Mouse (Mus musculus): Measurements from ENCODE around the gene Lsm7. TPM values are rescaled to one million over a fixed set of nuclear protein-coding genes. Genes with fewer than 3 reads are reported as not detected.

Lsm7 gene
- total RNA-seq, 2 experiments from 2014 or later, result 51.6 to 53.3 TPM

GRCm38 (mm10) chr10:80814800-80815199 lies 40.2 kb downstream of the Lsm7 start:
- Histone ChIP-seq H3K4me3 (no peak overlapping the region), H3K27ac (no peak overlapping the region)
- no peak for DNase-seq (ENCODE audit: low spot score in 2 of 2)
- peak; percentile 55 for TF ChIP-seq CTCF (conservative IDR thresholded peaks at IDR 0.05)

- no peak for TF ChIP-seq CTCF (conservative IDR thresholded peaks at IDR 0.05)
- H3K4me3 ChIP-seq, result no peak within 1 kb of the TSS
- no peak within 1 kb of the TSS for H3K27ac ChIP-seq
- no peak for DNase-seq (ENCODE audit: low spot score in 2 of 2)
Measured at GRCm38 (mm10) chr10:80813366-80813765, 41.6 kb downstream of the Lsm7 start, which contains the start of gene Jsrp1. Gene Jsrp1, minus strand, starts transcription at chr10:80813498.

- H3K4me3 ChIP-seq, result no peak overlapping the region
- TF ChIP-seq CTCF (conservative IDR thresholded peaks at IDR 0.05), result no peak
- H3K27ac ChIP-seq, result no peak overlapping the region
- no peak for DNase-seq (ENCODE audit: low spot score in 2 of 2)
Measured at GRCm38 (mm10) chr10:80812391-80813041, 42.5 kb downstream of the Lsm7 start.

GRCm38 (mm10) chr10:80810084-80810483 lies 44.9 kb downstream of the Lsm7 start:
- TF ChIP-seq CTCF (conservative IDR thresholded peaks at IDR 0.05), result no peak
- DNase-seq (ENCODE audit: low spot score in 2 of 2), result no peak
- Histone ChIP-seq H3K27ac (peak overlapping the region; percentile 28; the same call in 1 of the 2 replicates), H3K4me3 (no peak overlapping the region)

GRCm38 (mm10) chr10:80808985-80809632 lies 45.9 kb downstream of the Lsm7 start:
- DNase-seq (ENCODE audit: low spot score in 2 of 2), result no peak
- TF ChIP-seq CTCF (conservative IDR thresholded peaks at IDR 0.05), result no peak
- Histone ChIP-seq H3K27ac (peak overlapping the region; percentile 95), H3K4me3 (peak overlapping the region; percentile 20; the same call in 1 of the 2 replicates)

- peak overlapping the region; percentile 95 for H3K27ac ChIP-seq
- DNase-seq (ENCODE audit: low spot score in 2 of 2), result no peak
- peak overlapping the region; percentile 20; the same call in 1 of the 2 replicates for H3K4me3 ChIP-seq
- no peak for TF ChIP-seq CTCF (conservative IDR thresholded peaks at IDR 0.05)
Measured at GRCm38 (mm10) chr10:80808099-80808984, 46.7 kb downstream of the Lsm7 start.

GRCm38 (mm10) chr10:80807057-80807627 lies 47.9 kb downstream of the Lsm7 start:
- TF ChIP-seq CTCF (conservative IDR thresholded peaks at IDR 0.05), result no peak
- peak; percentile 78 to 88 for DNase-seq (ENCODE audit: low spot score in 2 of 2)
- peak overlapping the region; percentile 58 for H3K4me3 ChIP-seq
- peak overlapping the region; percentile 95 for H3K27ac ChIP-seq

- H3K27ac ChIP-seq, result peak overlapping the region; percentile 95
- no peak for DNase-seq (ENCODE audit: low spot score in 2 of 2)
- H3K4me3 ChIP-seq, result peak overlapping the region; percentile 58
- no peak for TF ChIP-seq CTCF (conservative IDR thresholded peaks at IDR 0.05)
Measured at GRCm38 (mm10) chr10:80806341-80807056, 48.5 kb downstream of the Lsm7 start.

- Histone ChIP-seq H3K4me3 (no peak overlapping the region), H3K27ac (peak overlapping the region; percentile 95)
- peak in 1 of 2 experiments; percentile 87 for DNase-seq (ENCODE audit: low spot score in 2 of 2)
- peak; percentile 95 for TF ChIP-seq CTCF (conservative IDR thresholded peaks at IDR 0.05)
Measured at GRCm38 (mm10) chr10:80805925-80806324, 49.1 kb downstream of the Lsm7 start.

- Histone ChIP-seq H3K27ac (no peak overlapping the region), H3K4me3 (no peak overlapping the region)
- TF ChIP-seq CTCF (conservative IDR thresholded peaks at IDR 0.05), result no peak
- no peak for DNase-seq (ENCODE audit: low spot score in 2 of 2)
Measured at GRCm38 (mm10) chr10:80805322-80805721, 49.7 kb downstream of the Lsm7 start.

- DNase-seq (ENCODE audit: low spot score in 2 of 2), result no peak
- Histone ChIP-seq H3K27ac (peak within 1 kb of the TSS; percentile 95; the same call in 1 of the 2 replicates), H3K4me3 (no peak within 1 kb of the TSS)
Measured at GRCm38 (mm10) chr10:80804916-80805315, 50.1 kb downstream of the Lsm7 start, which contains the start of gene Amh. Gene Amh, plus strand, starts transcription at chr10:80805243.

GRCm38 (mm10) chr10:80804340-80804739 lies 50.7 kb downstream of the Lsm7 start:
- Histone ChIP-seq H3K4me3 (no peak overlapping the region), H3K27ac (no peak overlapping the region)
- TF ChIP-seq CTCF (conservative IDR thresholded peaks at IDR 0.05), result no peak

More at GRCm38 (mm10) chr10:80804916-80805315, 50.1 kb downstream of the Lsm7 start, which contains the start of gene Amh:
- no peak for TF ChIP-seq CTCF (conservative IDR thresholded peaks at IDR 0.05)

More at GRCm38 (mm10) chr10:80804340-80804739, 50.7 kb downstream of the Lsm7 start:
- DNase-seq (ENCODE audit: low spot score in 2 of 2), result no peak
